Mouse (Mus musculus): Measurements from ENCODE around the gene March9.
"Not testable (repeated sequence)": the region's sequence is repeated elsewhere in the genome, so short reads cannot be mapped to it uniquely, and the experiment has no call there.

Gene March9

GRCm38 (mm10) chr10:127063239-127063872, 3.4 kb upstream of the March9 start, which contains the start of gene Cdk4:
Gene Cdk4 (plus strand): TSS chr10:127063534.
- DNase-seq (ENCODE audit: low spot score in 2 of 2) = peak; percentile 98 to 99

DNA sequence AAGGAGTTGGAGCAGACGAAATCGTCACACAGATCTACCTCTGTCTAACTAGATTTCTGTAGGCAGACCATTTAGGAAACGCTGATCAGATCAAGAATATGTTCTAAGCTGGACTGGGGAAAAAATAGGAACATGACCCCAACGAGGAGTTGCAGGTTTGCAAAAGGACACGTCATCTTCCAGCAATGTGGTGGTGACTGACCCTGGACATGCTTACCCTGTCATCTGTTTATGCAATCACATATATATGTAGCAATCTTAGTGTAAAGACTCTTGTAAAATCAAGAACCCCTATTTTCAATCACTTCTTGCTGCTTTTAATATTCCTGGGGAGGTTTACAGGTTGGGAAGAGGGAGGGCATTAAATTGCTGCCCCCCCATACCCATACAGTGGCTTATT, 2.5 kb upstream of the March9 start:
- no peak for DNase-seq (ENCODE audit: low spot score in 2 of 2)

GRCm38 (mm10) chr10:127062101-127062500, 2.1 kb upstream of the March9 start:
- DNase-seq (ENCODE audit: low spot score in 2 of 2) = not testable (repeated sequence)

GRCm38 (mm10) chr10:127061513-127061912, 1.5 kb upstream of the March9 start:
- DNase-seq (ENCODE audit: low spot score in 2 of 2) = no peak

DNA sequence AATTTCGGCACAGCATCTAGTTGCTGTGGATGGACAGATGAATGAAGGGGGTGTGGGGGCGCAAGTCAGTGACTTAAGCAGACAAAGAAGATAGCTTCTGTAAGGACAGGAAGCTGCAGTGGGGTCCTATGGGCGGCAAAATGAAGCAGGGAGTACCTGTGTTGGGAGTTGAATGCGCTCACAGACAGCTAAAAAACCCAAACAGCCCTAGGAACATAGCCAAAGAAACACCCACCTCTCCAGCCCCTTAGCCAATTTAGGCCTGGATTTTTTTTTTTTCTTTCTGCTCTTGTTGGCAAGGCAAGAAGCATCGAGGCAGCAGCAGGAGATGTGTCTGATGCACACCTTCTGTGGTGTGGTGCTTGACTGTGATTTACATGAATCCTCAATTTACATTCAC, 1.1 kb upstream of the March9 start:
- DNase-seq (ENCODE audit: low spot score in 2 of 2) = no peak

DNA sequence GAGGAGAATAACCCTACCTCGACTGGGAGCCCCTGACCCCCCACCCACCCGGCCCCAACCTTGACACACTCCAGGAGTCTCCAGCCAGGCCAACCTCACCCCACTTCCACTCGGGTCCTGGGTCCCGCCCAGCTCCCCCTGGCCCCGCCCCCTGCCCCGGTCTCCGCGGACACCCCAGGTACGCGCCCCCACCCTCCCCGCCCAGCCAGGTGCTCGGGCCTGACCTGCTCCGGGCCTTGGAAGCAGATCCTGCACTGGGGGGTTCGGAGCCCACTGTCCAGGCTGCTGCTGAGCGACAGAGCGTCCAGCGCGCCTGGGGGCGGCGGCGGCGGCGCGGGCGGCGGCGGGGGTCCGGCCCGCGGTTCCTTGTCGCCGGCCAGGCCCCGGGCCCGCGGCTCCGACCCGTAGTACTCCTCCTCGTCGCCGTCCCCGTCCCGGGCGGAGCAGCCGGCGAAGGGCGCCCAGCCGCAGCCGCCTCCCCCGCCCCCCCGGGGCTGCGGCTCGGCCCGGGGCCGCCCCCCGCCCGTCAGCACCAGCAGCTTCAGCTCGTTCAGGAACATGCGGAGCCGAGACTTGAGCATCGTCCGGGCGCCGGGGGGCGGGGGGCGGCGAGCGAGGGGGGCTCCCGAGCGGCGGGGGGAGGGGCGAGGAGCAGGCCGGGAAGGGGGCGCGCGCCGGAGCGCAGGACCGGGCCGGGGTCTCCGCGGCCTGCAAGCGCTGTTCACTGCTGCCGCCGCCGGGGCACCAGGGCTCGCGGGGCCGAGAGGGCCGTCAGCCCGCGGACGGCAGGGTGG, 613 bp downstream of the March9 start:
- DNase-seq (ENCODE audit: low spot score in 2 of 2) = no peak

GRCm38 (mm10) chr10:127058708-127059107, 1.3 kb downstream of the March9 start:
- DNase-seq (ENCODE audit: low spot score in 2 of 2) = no peak

DNA sequence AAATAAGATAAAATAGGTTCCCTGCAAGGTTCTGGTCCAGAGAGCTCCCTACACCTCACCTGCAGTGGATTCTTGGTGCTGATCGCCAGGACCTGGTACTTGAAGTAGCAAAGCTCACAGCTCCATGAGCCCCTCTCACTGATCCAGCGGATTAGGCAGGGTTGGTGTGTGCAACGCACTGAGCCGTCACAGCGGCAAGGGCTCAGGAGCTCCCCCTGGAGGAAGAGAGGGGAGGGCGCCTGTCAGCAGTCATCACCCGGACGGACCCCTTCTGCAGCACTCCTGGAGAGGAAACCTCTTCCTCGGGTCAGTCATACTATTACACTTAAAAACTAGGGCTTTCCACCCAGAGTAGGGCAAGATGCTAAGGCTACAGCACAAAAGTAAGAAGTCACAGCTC, 1.8 kb downstream of the March9 start:
- DNase-seq (ENCODE audit: low spot score in 2 of 2) = peak; percentile 74 to 81

GRCm38 (mm10) chr10:127056490-127056889, 3.5 kb downstream of the March9 start:
- DNase-seq (ENCODE audit: low spot score in 2 of 2) = no peak

GRCm38 (mm10) chr10:127055406-127055805, 4.6 kb downstream of the March9 start:
- no peak for DNase-seq (ENCODE audit: low spot score in 2 of 2)

DNA sequence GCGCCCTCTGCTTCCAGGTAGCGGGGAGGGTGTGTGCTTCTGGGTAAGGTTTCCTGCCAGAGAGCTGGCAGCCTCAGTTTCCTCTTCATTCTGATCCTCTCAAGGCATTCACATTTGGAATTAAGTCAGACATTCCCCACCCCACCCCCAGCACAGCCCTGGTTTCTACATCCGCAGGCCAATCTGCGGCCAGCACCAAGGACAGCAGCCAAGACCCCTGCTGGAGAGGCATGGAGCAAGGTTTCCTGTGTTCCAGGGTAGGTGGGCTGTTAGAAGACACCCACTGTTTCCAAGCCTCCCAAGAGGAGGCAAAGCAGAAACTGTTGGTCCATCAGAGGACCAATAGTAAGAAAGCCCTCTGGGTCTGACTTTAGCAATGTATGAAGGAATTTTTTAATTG, 5.3 kb downstream of the March9 start:
- DNase-seq (ENCODE audit: low spot score in 2 of 2) = no peak

DNA sequence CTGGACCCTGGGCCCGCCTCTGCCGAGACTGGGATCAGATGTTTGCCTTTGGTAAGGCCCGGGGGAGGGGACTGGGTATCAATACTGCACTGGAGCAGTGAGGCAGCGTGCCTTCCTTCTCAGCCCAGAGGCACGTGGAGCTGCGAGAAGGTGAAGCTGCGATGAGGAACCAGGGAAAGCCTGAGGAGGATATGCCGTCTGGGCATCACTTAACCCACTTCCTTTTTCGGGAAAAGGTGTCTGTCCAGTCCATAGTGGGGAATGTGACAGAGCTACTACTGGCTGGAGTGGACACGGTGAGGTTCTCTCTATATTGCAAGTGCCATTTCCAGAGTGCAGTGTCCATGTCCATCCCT, 9.9 kb downstream of the March9 start:
- no peak for DNase-seq (ENCODE audit: low spot score in 2 of 2)

- no peak for DNase-seq (ENCODE audit: low spot score in 2 of 2)
Measured at GRCm38 (mm10) chr10:127049395-127050118, 10.4 kb downstream of the March9 start.

DNA sequence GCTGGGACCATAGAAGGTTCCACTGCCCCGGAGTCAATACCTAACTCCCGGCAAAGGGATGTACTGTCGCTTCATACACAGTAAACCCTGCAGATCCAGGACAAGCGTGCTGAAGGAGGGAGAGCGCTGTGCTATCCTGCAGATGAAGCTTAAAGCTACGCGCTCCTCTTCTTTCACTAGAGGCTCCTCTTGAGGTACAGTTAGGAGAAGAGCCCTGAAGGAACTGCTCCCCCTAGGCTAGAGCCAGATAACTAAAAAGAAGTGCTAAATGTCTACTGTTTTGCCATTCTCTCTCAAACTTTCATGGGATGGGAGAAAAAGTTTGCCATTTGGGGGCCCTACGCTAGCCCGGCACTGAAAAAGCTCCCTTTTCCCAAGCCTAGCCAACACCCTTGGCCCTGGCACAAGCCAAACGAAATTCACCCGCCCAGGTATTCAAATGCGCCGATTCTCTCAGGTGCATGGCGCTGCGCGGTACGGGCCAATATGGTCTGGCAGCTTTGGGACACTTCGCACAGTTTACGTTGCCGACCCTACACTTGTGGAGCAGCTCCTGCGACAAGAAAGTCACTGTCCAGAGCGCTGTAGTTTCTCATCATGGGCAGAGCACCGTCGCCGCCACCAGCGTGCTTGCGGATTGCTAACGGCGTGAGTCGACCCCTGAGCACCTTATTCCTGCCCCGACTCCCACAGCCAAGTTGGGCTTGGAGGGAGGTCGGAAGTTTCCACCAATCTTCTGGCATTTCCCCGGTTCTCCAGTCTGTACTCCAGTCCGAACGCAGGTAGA, 11.2 kb downstream of the March9 start:
- DNase-seq (ENCODE audit: low spot score in 2 of 2) = no peak

DNA sequence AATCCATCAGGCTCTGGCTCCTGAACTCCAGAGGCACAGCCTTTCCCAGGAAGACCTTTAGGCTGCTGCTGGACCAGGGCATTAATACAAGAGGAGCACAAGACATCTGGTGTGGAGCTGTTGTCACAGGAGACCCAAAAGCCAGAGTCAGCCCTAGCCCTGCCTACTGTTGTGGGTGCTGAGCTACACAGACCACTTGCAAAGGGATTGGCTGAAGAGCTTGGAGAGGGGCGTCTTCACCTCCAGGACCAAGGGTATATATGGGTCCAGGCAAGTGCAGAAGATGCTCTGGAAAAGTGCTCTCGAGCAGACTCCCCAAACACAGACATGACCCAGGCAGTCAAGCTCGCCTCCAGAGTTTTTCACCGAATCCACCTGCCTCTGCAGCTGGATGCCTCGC, 12.0 kb downstream of the March9 start, which contains the start of gene Cyp27b1:
Cyp27b1 (plus strand) TSS at position 297 of the 400 bp plus-strand sequence.
- no peak for DNase-seq (ENCODE audit: low spot score in 2 of 2)

- no peak for DNase-seq (ENCODE audit: low spot score in 2 of 2)
Measured at GRCm38 (mm10) chr10:127043187-127043586, 16.8 kb downstream of the March9 start.

GRCm38 (mm10) chr10:127042468-127043115, 17.4 kb downstream of the March9 start:
- no peak for DNase-seq (ENCODE audit: low spot score in 2 of 2)

DNA sequence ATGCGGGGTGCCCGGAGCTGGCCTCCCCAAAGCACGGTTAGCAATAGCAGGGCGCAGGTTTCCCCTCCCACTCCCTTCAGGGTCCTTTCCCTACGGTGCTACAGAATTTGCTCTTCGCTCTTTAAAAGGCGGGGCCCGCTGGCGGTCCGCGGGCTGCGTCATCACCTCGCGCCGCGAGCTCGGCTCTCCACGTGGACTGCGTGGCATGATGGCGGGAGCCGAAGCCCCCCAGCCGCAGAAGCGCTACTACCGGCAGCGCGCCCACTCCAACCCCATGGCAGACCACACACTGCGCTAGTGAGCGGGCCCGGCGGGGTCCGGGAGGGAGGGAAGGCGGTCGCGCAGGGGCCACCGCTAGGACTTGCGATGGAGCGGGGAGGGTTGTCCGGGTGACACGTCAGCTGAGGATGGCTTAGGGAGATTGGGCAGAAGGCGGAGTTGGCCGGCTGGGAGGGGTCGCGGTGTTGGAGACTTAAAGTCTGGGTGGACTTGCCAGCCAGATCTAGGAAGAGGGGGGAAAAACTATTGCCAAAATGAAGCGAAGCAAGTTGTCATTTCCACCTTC, 18.1 kb downstream of the March9 start:
- peak; percentile 88 to 94 for DNase-seq (ENCODE audit: low spot score in 2 of 2)

- peak in 1 of 2 experiments; percentile 28 for DNase-seq (ENCODE audit: low spot score in 2 of 2)
Measured at GRCm38 (mm10) chr10:127041274-127041766, 18.7 kb downstream of the March9 start, which contains the start of the genes Mettl1 and Eef1akmt3. Gene Mettl1 (plus strand): TSS chr10:127041414. Gene Eef1akmt3 (minus strand): TSS chr10:127041513.

DNA sequence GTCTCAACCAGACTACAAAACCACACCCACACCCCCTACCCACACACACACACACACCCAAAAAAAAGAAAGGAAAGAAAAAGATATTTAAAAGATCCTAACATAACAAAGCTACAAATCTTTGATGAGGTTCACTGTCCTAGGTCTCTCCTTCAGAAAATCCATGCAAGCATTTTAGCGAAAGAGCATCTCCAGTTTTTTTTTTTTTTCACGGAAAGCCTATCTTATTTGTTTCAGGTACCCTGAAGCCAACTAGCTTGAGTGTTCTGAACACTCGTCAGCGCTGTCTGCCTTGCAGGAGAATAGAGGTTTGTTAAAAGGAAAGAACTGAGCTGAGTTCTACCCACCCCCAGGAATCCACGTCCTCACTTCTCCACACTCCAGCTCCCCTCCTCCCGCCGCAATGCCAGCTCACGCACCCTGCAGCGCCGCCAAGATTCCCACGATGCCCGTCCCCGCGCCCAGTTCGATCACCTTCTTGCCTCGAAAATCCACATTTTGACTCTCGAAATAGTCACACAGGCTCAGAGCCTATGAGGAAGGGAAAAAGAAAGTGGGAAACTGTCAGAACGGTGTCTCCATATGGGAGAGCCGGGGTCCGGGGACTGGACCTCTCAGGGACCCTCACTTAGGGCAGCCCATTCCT, 19.3 kb downstream of the March9 start:
- DNase-seq (ENCODE audit: low spot score in 2 of 2) = peak; percentile 62 to 72

Measured in right cerebral cortex, adult 2 months (tissue).